Mouse (Mus musculus) lung, embryonic 14.5 days (tissue): Measurements from ENCODE around the gene Nrcam. TPM values are rescaled to one million over a fixed set of nuclear protein-coding genes. Genes with fewer than 3 reads are reported as not detected.

ENCODE experiments used
- ATAC-seq: fragments of 200-750 bp; cut with Nextera tagmentation; 2 replicates; pipeline ENCODE4 v1.8.0; 2017; ENCODE audit warnings: mild to moderate bottlenecking, moderate TSS enrichment, moderate library complexity; ENCODE audit not compliant: insufficient read depth
- DNase-seq: peaks from one replicate; pipeline ENCODE4 v3.0.0-alpha.2; 2015
- H3K27ac ChIP-seq: fragments of 300-500 bp; sonication (generic); 2 replicates; pipeline ENCODE4 v1.5.1; 2014; ENCODE audit warnings: low read depth, mild to moderate bottlenecking, moderate library complexity
- H3K27me3 ChIP-seq: fragments of 300-500 bp; sonication (generic); 2 replicates; pipeline ENCODE4 v1.6.1; 2014; ENCODE audit warnings: low read length, control low read depth; ENCODE audit not compliant: insufficient read depth
- H3K36me3 ChIP-seq: fragments of 300-500 bp; sonication (generic); 2 replicates; pipeline ENCODE4 v1.6.1; 2014; ENCODE audit warnings: control low read depth; ENCODE audit not compliant: insufficient read depth
- H3K4me1 ChIP-seq: fragments of 300-500 bp; sonication (generic); 2 replicates; pipeline ENCODE4 v1.6.1; 2014; ENCODE audit warnings: antibody characterized with exemption, control low read depth; ENCODE audit not compliant: insufficient read depth
- H3K4me2 ChIP-seq: fragments of 300-500 bp; sonication (generic); 2 replicates; pipeline ENCODE4 v1.6.1; 2014; ENCODE audit warnings: mild to moderate bottlenecking
- H3K4me3 ChIP-seq: fragments of 300-500 bp; sonication (generic); 2 replicates; pipeline ENCODE4 v1.5.1; 2014; ENCODE audit warnings: low read depth, low read length
- H3K9ac ChIP-seq: fragments of 300-500 bp; sonication (generic); 2 replicates; pipeline ENCODE4 v1.6.1; 2014
- H3K9me3 ChIP-seq: fragments of 300-500 bp; sonication (generic); 2 replicates; pipeline ENCODE4 v1.6.1; 2016; ENCODE audit warnings: low read depth, low read length, control low read depth
- CTCF ChIP-seq: IDR thresholded peaks from 2 replicates; pipeline ENCODE4 v1.5.1; 2016; ENCODE audit warnings: antibody characterized with exemption, low read depth
- WGBS: fragments of 180-500 bp; shearing (Covaris S2); extraction: QIAGEN DNeasy Blood & Tissue Kit; methylation state at CpG from one replicate; pipeline ENCODE4 v1.1.7; 2014; 5-methylcytosine and 5-hydroxymethylcytosine counted together
- polyA plus RNA-seq: library from polyadenylated mRNA; unstranded; fragments of >200 nt; fragmentation: Nextera tagmentation; extraction: Ambion mirVana; gene quantifications from 2 replicates; pipeline ENCODE4 v1.2.1, GENCODE M21; 2014

Nrcam gene
- polyA plus RNA-seq, 1 experiment from 2014 or later = 20.6 TPM

DNA sequence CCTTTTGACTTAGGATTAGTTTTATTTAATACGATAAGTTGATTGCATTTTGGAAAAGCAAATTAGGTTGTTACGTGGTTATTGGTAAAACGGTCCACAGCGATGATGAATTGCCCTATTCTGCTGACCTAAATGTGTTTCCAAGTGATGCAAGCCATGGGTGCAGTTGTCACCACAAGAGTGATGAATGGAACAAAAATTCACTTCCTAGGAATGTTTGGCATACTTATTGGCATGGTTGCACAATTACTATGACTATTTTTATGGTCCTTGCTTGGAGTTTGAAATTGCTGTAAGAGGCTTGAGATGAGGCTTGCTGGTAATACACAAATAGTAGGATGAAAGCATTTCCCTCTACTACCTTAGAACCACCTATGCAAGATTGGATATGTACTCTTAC is 125.1 kb downstream of the Nrcam start:
- no peaks in the 10 kb centered on the region for H3K27me3 ChIP-seq
- H3K4me3 ChIP-seq = no peak overlapping the region
- no peaks in the 10 kb centered on the region for H3K4me1 ChIP-seq
- no peak overlapping the region for H3K27ac ChIP-seq
- ATAC-seq (no peak), DNase-seq (no peak)
- no peaks in the 10 kb centered on the region for H3K9me3 ChIP-seq
- H3K36me3 ChIP-seq = no peaks in the 10 kb centered on the region
- H3K9ac ChIP-seq = no peak overlapping the region
- 88% methylated on average over 4 of the region's 4 CpGs for WGBS
- no peak for TF ChIP-seq CTCF
- no peak overlapping the region for H3K4me2 ChIP-seq

DNA sequence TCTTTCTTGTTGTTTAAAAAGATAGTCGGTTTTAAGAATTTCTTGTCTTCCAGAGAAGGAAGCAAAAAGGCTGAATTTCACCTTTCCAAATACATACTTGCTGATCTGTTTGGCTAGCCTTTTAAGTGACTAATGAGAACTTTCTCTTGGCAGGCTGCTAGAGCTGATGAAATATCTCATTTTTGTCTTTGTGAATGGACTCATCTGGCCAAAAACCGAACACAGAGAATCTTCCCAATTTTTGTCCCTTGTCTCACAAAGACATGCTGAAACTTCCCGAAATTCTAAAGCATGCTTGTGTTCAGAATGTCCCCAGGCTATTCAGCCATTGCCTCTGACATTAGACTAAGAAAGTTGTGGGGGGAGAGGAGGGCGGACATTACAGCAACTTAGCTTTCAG is 129.3 kb downstream of the Nrcam start:
- Histone ChIP-seq H3K4me2 (no peak overlapping the region), H3K4me3 (no peak overlapping the region), H3K9ac (no peak overlapping the region), H3K27ac (no peak overlapping the region), H3K27me3 (no peaks in the 10 kb centered on the region), H3K36me3 (no peaks in the 10 kb centered on the region), H3K4me1 (no peaks in the 10 kb centered on the region), H3K9me3 (no peaks in the 10 kb centered on the region)
- WGBS = 68% methylated on average over 4 of the region's 4 CpGs
- TF ChIP-seq CTCF = no peak
- ATAC-seq (no peak), DNase-seq (no peak)

- Histone ChIP-seq H3K9me3 (no peaks in the 10 kb centered on the region), H3K27me3 (no peaks in the 10 kb centered on the region), H3K36me3 (no peaks in the 10 kb centered on the region), H3K27ac (no peak overlapping the region), H3K4me1 (no peaks in the 10 kb centered on the region), H3K9ac (no peak overlapping the region), H3K4me3 (no peak overlapping the region), H3K4me2 (no peak overlapping the region)
- no peak for TF ChIP-seq CTCF
- DNase-seq (no peak), ATAC-seq (no peak)
- 38% methylated on average over 4 of the region's 4 CpGs for WGBS
Observed at GRCm38 (mm10) chr12:44462436-44462835, 133.8 kb downstream of the Nrcam start.

DNA sequence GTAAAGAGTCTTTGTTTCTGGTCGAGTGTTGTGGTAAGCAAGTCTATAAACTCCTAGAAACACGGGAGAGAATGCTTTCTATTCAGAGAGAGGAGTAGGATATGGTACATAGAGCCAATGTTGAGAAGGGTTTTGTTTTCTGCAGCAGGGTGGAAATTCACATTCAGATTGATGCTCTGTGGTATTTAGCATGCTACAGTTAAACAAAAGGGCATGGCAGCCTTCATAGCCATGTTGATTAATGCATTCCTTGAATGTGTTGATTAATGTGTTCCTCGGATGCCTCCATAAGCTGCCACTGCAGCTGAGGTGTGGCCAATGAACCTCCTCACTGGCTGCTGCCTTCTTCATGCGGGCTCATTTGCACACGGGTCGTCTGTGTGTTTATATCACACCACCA is 134.3 kb downstream of the Nrcam start:
- no peak for DNase-seq
- no peak overlapping the region for H3K4me2 ChIP-seq
- 37% methylated on average over 6 of the region's 6 CpGs for WGBS
- no peaks in the 10 kb centered on the region for H3K36me3 ChIP-seq
- ATAC-seq = no peak
- H3K27ac ChIP-seq = no peak overlapping the region
- no peak overlapping the region for H3K4me3 ChIP-seq
- no peaks in the 10 kb centered on the region for H3K9me3 ChIP-seq
- no peak for TF ChIP-seq CTCF
- no peaks in the 10 kb centered on the region for H3K27me3 ChIP-seq
- H3K4me1 ChIP-seq = no peaks in the 10 kb centered on the region
- H3K9ac ChIP-seq = no peak overlapping the region

DNA sequence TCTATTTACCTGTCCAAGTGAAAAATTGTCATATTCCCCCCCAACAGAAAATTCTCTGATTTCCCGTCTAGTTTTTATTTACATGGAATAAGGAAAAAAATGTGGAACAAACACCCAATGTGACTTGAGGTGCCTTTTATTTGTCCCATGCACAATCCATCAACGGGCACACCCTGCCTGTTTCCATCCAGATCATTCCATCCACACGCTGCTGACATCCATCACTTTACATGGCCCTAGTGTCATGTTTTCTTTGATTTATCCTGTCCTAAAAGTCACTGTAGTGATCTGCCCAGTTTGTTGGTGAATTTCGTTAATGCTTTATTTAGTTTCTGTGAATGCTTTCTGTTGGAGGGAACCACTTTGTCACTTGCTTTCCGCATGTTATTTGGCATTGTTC is 142.4 kb downstream of the Nrcam start:
- no peaks in the 10 kb centered on the region for H3K36me3 ChIP-seq
- H3K9ac ChIP-seq = no peak overlapping the region

DNA sequence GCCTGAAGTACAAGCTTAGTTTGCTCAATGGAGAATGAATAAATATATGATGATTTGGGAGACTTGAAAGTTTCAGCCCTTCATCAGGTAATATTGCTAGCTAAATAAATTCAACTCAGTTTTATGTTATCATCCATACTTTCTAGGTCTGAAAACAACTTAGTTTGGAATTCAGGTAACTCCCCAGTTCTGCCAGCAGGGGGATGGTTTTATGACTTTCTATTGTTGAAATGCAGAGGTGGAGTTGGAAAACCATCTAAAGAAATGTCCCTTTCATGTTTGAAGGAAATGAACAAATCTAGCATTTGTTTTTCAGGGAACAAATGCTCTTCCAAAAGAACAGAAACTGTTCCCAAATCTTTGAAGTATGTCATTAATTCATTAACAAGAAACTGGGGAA is 146.7 kb downstream of the Nrcam start:
- DNase-seq = no peak
- TF ChIP-seq CTCF = peak; percentile 25

More for the DNA sequence above, 142.4 kb downstream of the Nrcam start:
- WGBS = 72% methylated on average over 5 of the region's 5 CpGs
- Histone ChIP-seq H3K4me3 (no peak overlapping the region), H3K4me2 (no peak overlapping the region), H3K9me3 (no peaks in the 10 kb centered on the region), H3K27ac (no peak overlapping the region), H3K4me1 (no peaks in the 10 kb centered on the region), H3K27me3 (no peaks in the 10 kb centered on the region)
- no peak for ATAC-seq
- no peak for DNase-seq
- no peak for TF ChIP-seq CTCF

GRCm38 (mm10) chr12:44479260-44480030 is 150.8 kb downstream of the Nrcam start:
- TF ChIP-seq CTCF = no peak
- H3K27ac ChIP-seq = no peak overlapping the region
- no peaks in the 10 kb centered on the region for H3K36me3 ChIP-seq
- DNase-seq = no peak
- H3K4me1 ChIP-seq = no peaks in the 10 kb centered on the region
- no peak for ATAC-seq
- H3K4me2 ChIP-seq = no peak overlapping the region
- 74% methylated on average over 6 of the region's 6 CpGs for WGBS
- H3K9ac ChIP-seq = no peak overlapping the region
- no peaks in the 10 kb centered on the region for H3K27me3 ChIP-seq
- H3K4me3 ChIP-seq = no peak overlapping the region
- H3K9me3 ChIP-seq = no peaks in the 10 kb centered on the region

More for the DNA sequence above, 146.7 kb downstream of the Nrcam start:
- ATAC-seq = no peak
- Histone ChIP-seq H3K36me3 (no peaks in the 10 kb centered on the region), H3K4me2 (no peak overlapping the region), H3K9me3 (no peaks in the 10 kb centered on the region), H3K9ac (no peak overlapping the region), H3K4me1 (no peaks in the 10 kb centered on the region), H3K4me3 (no peak overlapping the region), H3K27ac (no peak overlapping the region), H3K27me3 (no peaks in the 10 kb centered on the region)
